Mouse (Mus musculus) lung, postnatal 0 days (tissue): ENCODE results near the gene Ablim1. TPM values are rescaled to one million over a fixed set of nuclear protein-coding genes. Genes with fewer than 3 reads are reported as not detected.

Experiments
- ATAC-seq: fragments of 200-750 bp; cut with Nextera tagmentation; 2 replicates; pipeline ENCODE4 v1.8.0; 2017; ENCODE audit warnings: moderate library complexity
- DNase-seq: peaks from one replicate; pipeline ENCODE4 v3.0.0-alpha.2; 2016; ENCODE audit warnings: low spot score
- H3K27ac ChIP-seq: fragments of 300-500 bp; sonication (generic); 2 replicates; pipeline ENCODE4 v1.5.1; 2014; ENCODE audit warnings: antibody characterized with exemption, mild to moderate bottlenecking, low read length, mixed read lengths
- H3K27me3 ChIP-seq: fragments of 300-500 bp; sonication (generic); replicated peaks from 2 replicates; pipeline ENCODE4 v1.6.1; 2014; ENCODE audit warnings: low read length, mixed read lengths; ENCODE audit not compliant: insufficient read depth
- H3K36me3 ChIP-seq: fragments of 300-500 bp; sonication (generic); 2 replicates; pipeline ENCODE4 v1.6.1; 2014; ENCODE audit warnings: low read length, mixed read lengths; ENCODE audit not compliant: insufficient read depth
- H3K4me1 ChIP-seq: fragments of 300-500 bp; sonication (generic); 2 replicates; pipeline ENCODE4 v1.6.1; 2014; ENCODE audit warnings: antibody characterized with exemption, low read depth, low read length, mixed read lengths; ENCODE audit not compliant: insufficient read depth
- H3K4me2 ChIP-seq: fragments of 300-500 bp; sonication (generic); replicated peaks from 2 replicates; pipeline ENCODE4 v1.6.1; 2014; ENCODE audit warnings: low read depth, mild to moderate bottlenecking, low read length, moderate library complexity, mixed read lengths
- H3K4me3 ChIP-seq: fragments of 300-500 bp; sonication (generic); 2 replicates; pipeline ENCODE4 v1.5.1; 2014; ENCODE audit warnings: low read depth, low read length
- H3K9ac ChIP-seq: fragments of 300-500 bp; sonication (generic); replicated peaks from 2 replicates; pipeline ENCODE4 v1.6.1; 2014; ENCODE audit warnings: low read depth, mild to moderate bottlenecking
- H3K9me3 ChIP-seq: fragments of 300-500 bp; sonication (generic); 2 replicates; pipeline ENCODE4 v1.6.1; 2016; ENCODE audit warnings: low read length, mixed read lengths
- CTCF ChIP-seq: IDR thresholded peaks from 2 replicates; pipeline ENCODE4 v1.5.1; 2016; ENCODE audit warnings: antibody characterized with exemption, mild to moderate bottlenecking
- EP300 ChIP-seq: IDR thresholded peaks from 2 replicates; pipeline ENCODE4 v1.6.1; 2016; ENCODE audit warnings: antibody characterized with exemption, mild to moderate bottlenecking, control low read depth
- WGBS: fragments of 180-500 bp; shearing (Covaris S2); extraction: QIAGEN DNeasy Blood & Tissue Kit; methylation state at CpG from one replicate; pipeline ENCODE4 v1.1.7; 2014; 5-methylcytosine and 5-hydroxymethylcytosine counted together
- polyA plus RNA-seq: library from polyadenylated mRNA; unstranded; fragments of >200 nt; fragmentation: Nextera tagmentation; extraction: Ambion mirVana; gene quantifications from 2 replicates; pipeline ENCODE4 v1.2.1, GENCODE M21; 2015

The Ablim1 gene
- polyA plus RNA-seq, 1 experiment from 2014 or later, result 50.1 TPM

DNA sequence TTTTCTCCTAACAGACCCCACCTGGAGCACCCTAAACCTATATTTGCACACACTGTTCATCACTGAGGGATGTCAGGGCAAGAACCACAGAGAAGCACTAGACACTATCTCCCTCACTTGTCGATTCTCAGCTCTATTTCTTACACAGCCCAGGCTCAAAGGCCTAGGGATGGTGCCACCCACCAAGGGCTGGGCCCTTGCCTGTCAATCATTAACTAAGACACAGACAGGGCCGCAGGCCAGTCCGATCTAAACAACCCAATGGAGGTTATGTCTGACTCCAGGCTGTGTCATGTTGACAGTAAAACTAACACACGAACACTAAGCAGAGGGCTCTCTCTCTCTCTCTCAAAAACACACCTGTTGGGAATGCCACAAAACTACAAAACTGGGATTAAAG, 316.4 kb downstream of the Ablim1 start:
- no peak overlapping the region for H3K4me2 ChIP-seq
- no peak for DNase-seq
- 64% methylated on average over 4 of the region's 4 CpGs for WGBS
- H3K4me1 ChIP-seq, result peaks cover 9% of the 10 kb centered on the region; the same call in 1 of the 2 replicates
- H3K9me3 ChIP-seq, result no peaks in the 10 kb centered on the region
- ATAC-seq, result no peak
- no peaks in the 10 kb centered on the region for H3K36me3 ChIP-seq
- TF ChIP-seq CTCF, result no peak
- TF ChIP-seq EP300, result no peak
- peak overlapping the region; percentile 26; the same call in 1 of the 2 replicates for H3K27ac ChIP-seq
- no peak overlapping the region for H3K9ac ChIP-seq
- H3K27me3 ChIP-seq, result no peaks in the 10 kb centered on the region
- H3K4me3 ChIP-seq, result no peak overlapping the region

DNA sequence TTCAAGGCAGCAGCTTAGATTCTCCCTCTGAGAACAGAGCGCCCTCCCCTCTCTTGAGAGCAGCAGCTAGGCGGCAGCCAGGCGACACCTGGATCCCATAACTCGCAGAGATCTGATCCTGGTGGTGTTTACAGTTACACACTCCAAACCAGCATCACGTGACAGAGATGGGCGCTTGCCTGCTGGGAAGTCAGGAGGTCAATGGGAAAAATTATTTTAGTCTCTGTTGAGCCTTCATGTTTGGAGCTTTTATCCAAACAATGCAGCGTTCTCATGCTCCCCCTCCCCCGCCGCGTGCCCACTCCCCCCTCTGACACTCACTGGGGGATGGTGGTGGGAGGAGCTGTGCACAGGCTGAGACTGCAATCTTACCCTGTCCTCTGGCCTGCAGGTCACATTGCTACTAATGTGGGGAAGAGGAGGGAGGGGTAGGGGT, 317.5 kb downstream of the Ablim1 start:
- Histone ChIP-seq H3K4me1 (peaks cover 3% of the 10 kb centered on the region; the same call in 1 of the 2 replicates), H3K9me3 (no peaks in the 10 kb centered on the region), H3K4me3 (no peak overlapping the region), H3K36me3 (no peaks in the 10 kb centered on the region), H3K27me3 (no peaks in the 10 kb centered on the region), H3K4me2 (0 out of 2 replicates have a peak overlapping the region, but pooled peaks have one; percentile 2), H3K27ac (no peak overlapping the region; the same call in 1 of the 2 replicates), H3K9ac (no peak overlapping the region)
- peak; percentile 88 for ATAC-seq
- 4% methylated on average over 10 of the region's 10 CpGs for WGBS
- peak; percentile 93 for DNase-seq
- TF ChIP-seq CTCF, result peak; percentile 43
- no peak; the same call in 1 of the 2 replicates for TF ChIP-seq EP300

DNA sequence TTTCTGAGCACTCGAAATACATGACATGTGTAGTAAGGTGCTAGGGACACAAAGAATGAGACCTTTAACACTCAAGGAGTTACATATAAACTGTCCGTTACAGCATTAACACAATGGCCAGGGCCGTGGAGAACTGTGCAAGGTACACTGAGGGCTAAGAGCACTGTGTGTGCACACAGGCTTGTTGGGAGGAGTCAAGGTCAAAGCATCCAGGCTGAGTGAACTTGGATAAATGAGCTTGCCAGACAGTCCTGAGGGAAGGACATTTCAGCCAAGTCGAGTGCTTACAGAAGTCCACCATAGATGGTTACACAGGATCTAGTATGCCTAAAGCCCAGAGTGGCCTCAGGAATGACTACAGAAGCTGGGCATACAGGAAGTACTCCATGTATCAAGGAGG, 319.3 kb downstream of the Ablim1 start:
- ATAC-seq (no peak), DNase-seq (no peak)
- no peak overlapping the region for H3K9ac ChIP-seq
- H3K9me3 ChIP-seq, result no peaks in the 10 kb centered on the region
- TF ChIP-seq CTCF, result no peak
- no peak for TF ChIP-seq EP300
- H3K4me2 ChIP-seq, result no peak overlapping the region
- no peaks in the 10 kb centered on the region for H3K27me3 ChIP-seq
- peaks cover 3% of the 10 kb centered on the region; the same call in 1 of the 2 replicates for H3K4me1 ChIP-seq
- WGBS, result 56% methylated on average over 4 of the region's 4 CpGs
- no peaks in the 10 kb centered on the region for H3K36me3 ChIP-seq
- H3K27ac ChIP-seq, result no peak overlapping the region
- H3K4me3 ChIP-seq, result no peak overlapping the region

DNA sequence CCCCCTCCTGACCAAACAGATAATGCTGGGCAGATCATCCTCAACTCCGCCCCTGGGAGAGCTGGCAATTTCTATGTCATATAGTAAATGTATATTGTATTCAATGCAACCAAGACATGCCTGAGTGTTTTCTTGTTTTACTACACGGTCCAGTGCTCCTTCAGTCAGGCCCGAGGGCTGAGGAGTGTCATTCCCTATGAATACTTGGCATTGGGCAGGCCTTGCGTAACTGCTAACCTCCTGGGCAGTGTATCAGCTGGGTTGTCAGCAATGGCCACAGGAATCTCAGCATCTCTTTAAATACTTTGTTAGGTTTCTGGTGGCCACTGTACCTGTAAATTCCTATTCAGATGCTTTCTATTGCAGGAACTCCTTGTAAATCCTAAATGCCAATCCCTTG, 320.1 kb downstream of the Ablim1 start:
- Histone ChIP-seq H3K4me1 (peaks cover 5% of the 10 kb centered on the region; the same call in 1 of the 2 replicates), H3K4me2 (no peak overlapping the region), H3K9ac (no peak overlapping the region), H3K27ac (no peak overlapping the region), H3K27me3 (no peaks in the 10 kb centered on the region), H3K9me3 (no peaks in the 10 kb centered on the region), H3K36me3 (no peaks in the 10 kb centered on the region), H3K4me3 (no peak overlapping the region)
- ATAC-seq, result peak; percentile 30
- TF ChIP-seq CTCF (no peak), EP300 (no peak)
- 53% methylated on average over 4 of the region's 4 CpGs for WGBS
- DNase-seq, result peak; percentile 62

DNA sequence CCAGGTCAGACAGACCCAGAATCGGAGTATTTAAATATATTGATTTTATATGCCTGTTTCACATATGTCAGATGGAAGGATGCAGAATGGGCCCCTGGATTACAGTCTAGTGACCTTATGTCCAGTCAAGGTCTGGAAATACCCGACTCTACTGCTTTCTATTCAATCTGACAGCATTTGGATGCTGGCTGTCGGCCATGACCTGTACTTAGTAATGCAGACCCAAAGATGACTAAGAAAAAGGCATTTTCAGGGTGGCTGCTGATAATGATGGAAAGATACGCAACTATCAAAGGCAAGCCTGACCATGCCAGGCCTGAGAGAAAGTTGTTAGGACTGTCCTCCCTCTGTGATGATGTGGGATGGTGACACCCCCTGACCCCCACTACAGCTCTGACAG, 321.0 kb downstream of the Ablim1 start:
- H3K27ac ChIP-seq, result no peak overlapping the region
- H3K27me3 ChIP-seq, result no peaks in the 10 kb centered on the region
- no peaks in the 10 kb centered on the region for H3K9me3 ChIP-seq
- ATAC-seq (no peak), DNase-seq (peak; percentile 15)
- no peak overlapping the region for H3K4me3 ChIP-seq
- H3K4me2 ChIP-seq, result no peak overlapping the region
- 67% methylated on average over 4 of the region's 4 CpGs for WGBS
- no peaks in the 10 kb centered on the region for H3K36me3 ChIP-seq
- H3K4me1 ChIP-seq, result peaks cover 11% of the 10 kb centered on the region; the same call in 1 of the 2 replicates
- no peak overlapping the region for H3K9ac ChIP-seq
- TF ChIP-seq CTCF (no peak), EP300 (no peak)

- ATAC-seq, result no peak
- 69% methylated on average over 8 of the region's 8 CpGs for WGBS
Measured at GRCm38 (mm10) chr19:56992978-56993545, 321.7 kb downstream of the Ablim1 start.

More at GRCm38 (mm10) chr19:56992978-56993545, 321.7 kb downstream of the Ablim1 start:
- TF ChIP-seq CTCF (no peak), EP300 (no peak)
- Histone ChIP-seq H3K9me3 (no peaks in the 10 kb centered on the region), H3K36me3 (no peaks in the 10 kb centered on the region), H3K9ac (no peak overlapping the region), H3K27ac (no peak overlapping the region), H3K4me3 (no peak overlapping the region), H3K27me3 (no peaks in the 10 kb centered on the region), H3K4me2 (no peak overlapping the region), H3K4me1 (peaks cover 16% of the 10 kb centered on the region; the same call in 1 of the 2 replicates)
- DNase-seq, result no peak
